Mouse (Mus musculus): ENCODE data around the gene Fxyd6. TPM values are rescaled to one million over a fixed set of nuclear protein-coding genes. Genes with fewer than 3 reads are reported as not detected.
A peak's percentile ranks its signal among the peaks of the same experiment; 100 is the strongest.

The Fxyd6 gene
- total and polyA plus RNA-seq, 2 experiments from 2014 or later: 490 to 767 TPM

DNA sequence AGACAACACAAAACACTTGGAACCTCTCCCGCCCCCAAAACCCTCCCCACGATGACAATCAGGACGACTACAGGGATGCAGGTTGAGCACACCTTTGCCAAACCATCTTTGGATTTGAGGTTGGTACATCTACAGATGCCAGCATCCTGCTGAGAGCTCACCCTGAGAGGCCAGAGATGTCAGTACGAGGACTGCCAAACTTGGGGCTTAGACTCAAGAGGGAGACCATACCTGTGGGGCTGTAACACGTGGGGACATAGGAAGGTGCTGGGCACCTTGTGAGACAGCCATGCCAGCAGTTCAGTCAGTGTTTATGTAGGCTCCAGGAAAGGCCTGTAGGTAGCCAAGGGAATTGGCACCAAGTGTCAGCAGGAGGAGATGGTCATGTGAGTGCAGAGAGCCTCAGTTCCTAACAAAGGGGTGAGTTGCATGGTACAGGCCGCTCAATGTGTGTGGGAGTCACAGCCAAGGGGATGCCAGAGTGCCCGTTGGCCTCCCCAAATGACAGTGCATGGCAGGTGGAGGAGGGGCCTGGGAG is 52.8 kb downstream of the Fxyd6 start:
- 70% methylated on average over 7 of the region's 7 CpGs for WGBS
- Histone ChIP-seq H3K27ac (no peak overlapping the region), H3K9me3 (ENCODE audit: low read length) (no peaks in the 10 kb centered on the region), H3K27me3 (ENCODE audit: insufficient read depth, low read length) (no peaks in the 10 kb centered on the region), H3K9ac (replicated peaks; ENCODE audit: low read length) (no peak overlapping the region), H3K4me1 (ENCODE audit: insufficient read depth, low read length) (no peaks in the 10 kb centered on the region), H3K4me2 (ENCODE audit: low read depth, low read length) (no peak overlapping the region), H3K36me3 (ENCODE audit: insufficient read depth, low read length) (no peaks in the 10 kb centered on the region), H3K4me3 (ENCODE audit: low read length) (no peak overlapping the region)
- no peak for ATAC-seq
- no peak for DNase-seq (ENCODE audit: low spot score)
- TF ChIP-seq CTCF (IDR thresholded peaks at IDR 0.05; ENCODE audit: low read depth): no peak

DNA sequence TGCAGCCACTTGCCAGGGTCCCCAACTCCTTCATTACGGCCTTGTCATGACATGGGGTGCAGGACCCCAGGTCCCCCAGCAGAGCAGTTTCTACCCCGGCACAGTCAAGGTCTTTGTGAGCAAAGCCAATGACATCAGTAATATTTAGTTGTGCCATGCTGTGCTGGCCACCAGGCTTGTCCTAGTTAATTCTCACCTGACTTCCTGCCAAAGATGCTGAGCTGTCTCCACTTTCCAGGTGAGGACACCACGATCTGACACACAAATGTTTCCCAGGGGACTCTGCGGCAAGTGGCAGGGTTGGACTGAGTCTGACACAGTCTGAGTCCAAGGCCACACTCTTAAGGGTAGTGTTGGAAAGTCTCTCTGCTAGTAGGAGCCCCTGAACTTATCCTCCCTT is 56.5 kb downstream of the Fxyd6 start, which contains the start of gene Dscaml1:
Gene Dscaml1 (plus strand): TSS at position 173 of the 400 bp plus-strand sequence.
- Histone ChIP-seq H3K36me3 (ENCODE audit: insufficient read depth, low read length) (no peaks in the 10 kb centered on the region), H3K4me2 (ENCODE audit: low read depth, low read length) (no peak within 1 kb of the TSS), H3K4me1 (ENCODE audit: insufficient read depth, low read length) (no peaks in the 10 kb centered on the region), H3K27me3 (ENCODE audit: insufficient read depth, low read length) (no peaks in the 10 kb centered on the region; the same call in 1 of the 2 replicates), H3K27ac (no peak within 1 kb of the TSS), H3K9me3 (ENCODE audit: low read length) (no peaks in the 10 kb centered on the region), H3K4me3 (ENCODE audit: low read length) (no peak within 1 kb of the TSS), H3K9ac (replicated peaks; ENCODE audit: low read length) (no peak within 1 kb of the TSS)
- DNase-seq (ENCODE audit: low spot score): no peak
- no peak for TF ChIP-seq CTCF (IDR thresholded peaks at IDR 0.05; ENCODE audit: low read depth)
- WGBS: 75% methylated on average over 4 of the region's 4 CpGs
- no peak for ATAC-seq

DNA sequence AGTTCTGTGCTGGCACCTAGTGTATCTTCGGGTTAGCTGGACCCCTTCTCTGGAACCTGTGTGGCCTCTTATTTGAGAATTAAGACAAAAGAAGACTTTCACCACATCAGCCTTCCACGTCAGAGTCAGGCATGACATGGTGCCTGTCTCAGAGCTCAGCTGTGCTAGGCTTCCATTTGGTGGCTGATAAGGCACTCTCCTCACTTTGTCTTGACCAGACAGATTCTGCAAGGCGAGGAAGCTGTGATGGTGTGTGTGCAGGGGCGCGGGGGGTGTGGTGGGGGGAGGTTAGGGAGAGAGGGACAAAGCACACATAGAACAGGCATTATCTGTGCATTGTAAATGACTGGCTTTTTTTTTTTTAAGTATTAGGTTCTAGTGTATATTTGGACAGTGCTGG is 59.4 kb downstream of the Fxyd6 start:
- H3K4me1 ChIP-seq (ENCODE audit: insufficient read depth, low read length): peaks cover 18% of the 10 kb centered on the region; the same call in 1 of the 2 replicates
- 0 out of 2 replicates have a peak overlapping the region, but pooled peaks have one; percentile 63 for H3K4me3 ChIP-seq (ENCODE audit: low read length)
- no peaks in the 10 kb centered on the region; the same call in 1 of the 2 replicates for H3K27me3 ChIP-seq (ENCODE audit: insufficient read depth, low read length)

DNA sequence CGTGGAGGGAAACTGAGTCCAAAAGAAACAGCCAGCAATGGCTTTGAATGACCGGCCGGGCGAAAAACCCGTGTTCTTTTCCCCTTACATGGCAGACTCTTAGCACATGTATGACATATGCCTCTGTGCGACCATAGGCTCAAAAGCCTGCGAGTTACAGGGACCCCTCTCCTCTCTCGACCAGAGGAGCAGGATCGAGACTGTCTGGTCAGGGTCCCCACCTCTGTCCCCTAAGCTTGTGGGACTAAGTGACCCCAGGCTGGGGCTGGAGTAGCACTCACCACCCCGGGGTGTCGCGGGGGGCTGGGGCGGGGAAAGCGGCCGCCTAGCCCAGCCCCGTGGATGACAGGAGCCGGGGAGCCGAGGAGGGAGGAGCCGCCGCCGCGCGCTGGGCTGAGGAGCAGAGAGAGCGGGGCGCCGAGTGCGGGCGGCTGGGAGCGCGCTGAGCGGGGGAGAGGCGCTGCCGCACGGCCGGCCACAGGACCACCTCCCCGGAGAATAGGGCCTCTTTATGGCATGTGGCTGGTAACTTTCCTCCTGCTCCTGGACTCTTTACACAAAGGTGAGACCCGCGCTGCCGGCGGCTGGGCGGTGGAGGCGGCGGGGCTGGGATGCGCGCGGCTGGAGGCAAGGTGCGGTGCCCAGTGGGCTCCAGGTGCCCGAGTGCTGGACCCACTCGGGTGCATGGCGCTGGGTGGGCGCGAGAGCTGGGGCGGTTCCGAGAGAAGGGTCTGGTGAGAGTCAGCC is 60.1 kb downstream of the Fxyd6 start:
- peaks cover 22% of the 10 kb centered on the region; the same call in 1 of the 2 replicates for H3K4me1 ChIP-seq (ENCODE audit: insufficient read depth, low read length)

More for the DNA sequence above, 59.4 kb downstream of the Fxyd6 start:
- Histone ChIP-seq H3K27ac (no peak overlapping the region), H3K4me2 (ENCODE audit: low read depth, low read length) (peak overlapping the region; percentile 86), H3K9me3 (ENCODE audit: low read length) (no peaks in the 10 kb centered on the region), H3K9ac (replicated peaks; ENCODE audit: low read length) (no peak overlapping the region), H3K36me3 (ENCODE audit: insufficient read depth, low read length) (no peaks in the 10 kb centered on the region)
- no peak for DNase-seq (ENCODE audit: low spot score)
- no peak for ATAC-seq
- 33% methylated on average over 5 of the region's 5 CpGs for WGBS
- TF ChIP-seq CTCF (IDR thresholded peaks at IDR 0.05; ENCODE audit: low read depth): no peak

DNA sequence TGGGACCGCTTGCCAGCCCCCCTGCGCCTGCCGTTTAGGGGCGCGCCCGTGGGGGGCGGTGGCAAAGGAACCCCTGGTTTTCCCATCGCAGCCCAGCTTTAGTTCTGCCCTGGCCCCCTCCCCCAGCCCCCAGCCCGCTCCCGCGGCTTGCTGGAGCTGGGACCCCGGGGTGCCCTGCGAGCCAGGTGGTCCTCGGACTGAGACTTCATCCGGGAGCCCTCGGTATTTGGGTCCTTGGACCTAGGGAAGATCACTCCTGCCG is 60.6 kb downstream of the Fxyd6 start:
- DNase-seq (ENCODE audit: low spot score) (no peak), ATAC-seq (0 out of 2 replicates have a peak, but pooled peaks have one; percentile 5)
- H3K27me3 ChIP-seq (ENCODE audit: insufficient read depth, low read length): no peaks in the 10 kb centered on the region; the same call in 1 of the 2 replicates
- no peaks in the 10 kb centered on the region for H3K9me3 ChIP-seq (ENCODE audit: low read length)
- H3K27ac ChIP-seq: peak overlapping the region; percentile 74; the same call in 1 of the 2 replicates
- under 1% methylated on average over 15 of the region's 17 CpGs for WGBS
- peaks cover 27% of the 10 kb centered on the region; the same call in 1 of the 2 replicates for H3K4me1 ChIP-seq (ENCODE audit: insufficient read depth, low read length)
- no peaks in the 10 kb centered on the region for H3K36me3 ChIP-seq (ENCODE audit: insufficient read depth, low read length)
- H3K4me3 ChIP-seq (ENCODE audit: low read length): peak overlapping the region; percentile 63
- no peak for TF ChIP-seq CTCF (IDR thresholded peaks at IDR 0.05; ENCODE audit: low read depth)
- peak overlapping the region; percentile 70 for H3K9ac ChIP-seq (replicated peaks; ENCODE audit: low read length)
- peak overlapping the region; percentile 86 for H3K4me2 ChIP-seq (ENCODE audit: low read depth, low read length)

More for the DNA sequence above, 60.1 kb downstream of the Fxyd6 start:
- Histone ChIP-seq H3K4me3 (ENCODE audit: low read length) (peak overlapping the region; percentile 63), H3K4me2 (ENCODE audit: low read depth, low read length) (peak overlapping the region; percentile 86), H3K36me3 (ENCODE audit: insufficient read depth, low read length) (no peaks in the 10 kb centered on the region), H3K27me3 (ENCODE audit: insufficient read depth, low read length) (no peaks in the 10 kb centered on the region; the same call in 1 of the 2 replicates), H3K9ac (replicated peaks; ENCODE audit: low read length) (peak overlapping the region; percentile 70), H3K9me3 (ENCODE audit: low read length) (no peaks in the 10 kb centered on the region), H3K27ac (peak overlapping the region; percentile 74)
- WGBS: 2% methylated on average over 53 of the region's 54 CpGs
- no peak for TF ChIP-seq CTCF (IDR thresholded peaks at IDR 0.05; ENCODE audit: low read depth)
- peak; percentile 48 for ATAC-seq
- peak; percentile 61 for DNase-seq (ENCODE audit: low spot score)

DNA sequence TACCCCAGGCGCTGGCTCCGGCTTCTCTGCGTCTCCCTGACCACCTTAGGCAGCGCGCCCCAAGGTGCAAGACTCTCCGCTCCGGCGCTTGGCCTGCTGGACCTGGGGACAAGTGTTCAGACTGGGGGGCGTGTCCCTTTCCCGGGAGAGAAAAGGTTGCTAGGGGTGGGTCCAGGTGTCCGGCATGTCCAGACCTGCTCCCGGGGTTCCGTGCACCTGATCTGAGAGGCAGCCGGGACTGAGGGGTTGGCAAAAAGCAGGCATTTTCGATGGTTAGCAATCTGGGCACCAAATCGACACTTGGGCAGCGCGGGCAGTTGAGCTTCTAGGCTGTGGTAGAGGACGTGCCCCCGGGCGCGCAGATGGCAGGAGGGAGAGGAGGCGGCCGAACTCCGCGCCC is 61.2 kb downstream of the Fxyd6 start:
- H3K36me3 ChIP-seq (ENCODE audit: insufficient read depth, low read length): no peaks in the 10 kb centered on the region
- peaks cover 33% of the 10 kb centered on the region for H3K4me1 ChIP-seq (ENCODE audit: insufficient read depth, low read length)
- no peak for TF ChIP-seq CTCF (IDR thresholded peaks at IDR 0.05; ENCODE audit: low read depth)
- no peaks in the 10 kb centered on the region; the same call in 1 of the 2 replicates for H3K27me3 ChIP-seq (ENCODE audit: insufficient read depth, low read length)
- peak overlapping the region; percentile 70 for H3K9ac ChIP-seq (replicated peaks; ENCODE audit: low read length)
- peak overlapping the region; percentile 86 for H3K4me2 ChIP-seq (ENCODE audit: low read depth, low read length)
- peak overlapping the region; percentile 63 for H3K4me3 ChIP-seq (ENCODE audit: low read length)
- 3% methylated on average over 24 of the region's 26 CpGs for WGBS
- H3K27ac ChIP-seq: peak overlapping the region; percentile 74; the same call in 1 of the 2 replicates
- no peaks in the 10 kb centered on the region for H3K9me3 ChIP-seq (ENCODE audit: low read length)
- DNase-seq (ENCODE audit: low spot score): no peak
- ATAC-seq: peak; percentile 39

Measured in hindbrain, postnatal 0 days (tissue).